Mouse (Mus musculus) megakaryocyte, embryonic 14.5 days (primary cell): ENCODE measurements around the gene Cops3.

Experiments used
- FLI1 ChIP-seq: IDR thresholded peaks from 2 replicates; pipeline ENCODE4 v1.6.1; 2012; ENCODE audit warnings: low read length, inconsistent platforms, mixed read lengths
- GATA1 ChIP-seq: IDR thresholded peaks from 3 replicates; pipeline ENCODE4 v1.6.1; 2012; ENCODE audit warnings: mixed read lengths, low read length, inconsistent platforms, borderline replicate concordance

- TF ChIP-seq GATA1 = no peak
- TF ChIP-seq FLI1 = no peak
Measured at GRCm38 (mm10) chr11:59772291-59772690, 67.3 kb downstream of the Cops3 start.
